Mouse (Mus musculus): Measurements from ENCODE around the gene Acot5. TPM values are rescaled to one million over a fixed set of nuclear protein-coding genes. Genes with fewer than 3 reads are reported as not detected.
"Not testable (repeated sequence)": the region's sequence is repeated elsewhere in the genome, so short reads cannot be mapped to it uniquely, and the experiment has no call there.

Acot5 gene
- polyA plus RNA-seq (2014; fragmentation: Nextera tagmentation; extraction: Ambion mirVana) = not detected in 2 replicates

GRCm38 (mm10) chr12:84068986-84069385 is at the start of gene Acot5:
Gene Acot5 (plus strand): TSS chr12:84069325.
- H3K27ac ChIP-seq (ENCODE audit: low read depth, low read length) = no peak within 1 kb of the TSS
- no peaks in the 10 kb centered on the region for H3K36me3 ChIP-seq (ENCODE audit: control insufficient read depth, insufficient read depth, low read length)
- peak within 1 kb of the TSS; percentile 61 for H3K4me2 ChIP-seq
- ATAC-seq (replicated peaks; ENCODE audit: low FRiP score) (no peak), DNase-seq (ENCODE audit: low spot score) (no peak)
- no peaks in the 10 kb centered on the region for H3K9me3 ChIP-seq (ENCODE audit: control insufficient read depth, low read length)
- H3K27me3 ChIP-seq (replicated peaks; ENCODE audit: control insufficient read depth, insufficient read depth, low read length) = peaks cover 40% of the 10 kb centered on the region
- no peak within 1 kb of the TSS for H3K9ac ChIP-seq (ENCODE audit: low read depth, low read length)
- peak within 1 kb of the TSS; percentile 40 for H3K4me3 ChIP-seq (ENCODE audit: low read depth, low read length)
- no peaks in the 10 kb centered on the region for H3K4me1 ChIP-seq (replicated peaks; ENCODE audit: control insufficient read depth, insufficient read depth, low read length)
- WGBS = 46% methylated on average over 9 of the region's 9 CpGs

GRCm38 (mm10) chr12:84020528-84020927 is 48.6 kb upstream of the Acot5 start:
- H3K4me1 ChIP-seq (replicated peaks; ENCODE audit: control insufficient read depth, insufficient read depth, low read length); H3K36me3 ChIP-seq (ENCODE audit: control insufficient read depth, insufficient read depth, low read length); H3K4me3 ChIP-seq (ENCODE audit: low read depth, low read length); H3K4me2 ChIP-seq; DNase-seq (ENCODE audit: low spot score); H3K9me3 ChIP-seq (ENCODE audit: control insufficient read depth, low read length); H3K9ac ChIP-seq (ENCODE audit: low read depth, low read length); H3K27ac ChIP-seq (ENCODE audit: low read depth, low read length); H3K27me3 ChIP-seq (replicated peaks; ENCODE audit: control insufficient read depth, insufficient read depth, low read length): not testable (repeated sequence)
- ATAC-seq (replicated peaks; ENCODE audit: low FRiP score) = peak; percentile 65
- 51% methylated on average over 7 of the region's 7 CpGs for WGBS

- H3K27me3 ChIP-seq (replicated peaks; ENCODE audit: control insufficient read depth, insufficient read depth, low read length); H3K27ac ChIP-seq (ENCODE audit: low read depth, low read length); H3K4me1 ChIP-seq (replicated peaks; ENCODE audit: control insufficient read depth, insufficient read depth, low read length); H3K9ac ChIP-seq (ENCODE audit: low read depth, low read length); H3K36me3 ChIP-seq (ENCODE audit: control insufficient read depth, insufficient read depth, low read length); H3K4me2 ChIP-seq; DNase-seq (ENCODE audit: low spot score); H3K9me3 ChIP-seq (ENCODE audit: control insufficient read depth, low read length); ATAC-seq (replicated peaks; ENCODE audit: low FRiP score); H3K4me3 ChIP-seq (ENCODE audit: low read depth, low read length): not testable (repeated sequence)
- WGBS = 91% methylated on average over 4 of the region's 4 CpGs
Observed at GRCm38 (mm10) chr12:84022266-84022665, 46.9 kb upstream of the Acot5 start.

- no peak overlapping the region for H3K4me2 ChIP-seq
- no peak overlapping the region for H3K27ac ChIP-seq (ENCODE audit: low read depth, low read length)
- no peaks in the 10 kb centered on the region for H3K9me3 ChIP-seq (ENCODE audit: control insufficient read depth, low read length)
- 72% methylated on average over 9 of the region's 9 CpGs for WGBS
- H3K9ac ChIP-seq (ENCODE audit: low read depth, low read length) = no peak overlapping the region
- no peak overlapping the region for H3K4me3 ChIP-seq (ENCODE audit: low read depth, low read length)
- no peaks in the 10 kb centered on the region for H3K36me3 ChIP-seq (ENCODE audit: control insufficient read depth, insufficient read depth, low read length)
- H3K4me1 ChIP-seq (replicated peaks; ENCODE audit: control insufficient read depth, insufficient read depth, low read length) = no peaks in the 10 kb centered on the region
- DNase-seq (ENCODE audit: low spot score) = no peak
- H3K27me3 ChIP-seq (replicated peaks; ENCODE audit: control insufficient read depth, insufficient read depth, low read length) = no peaks in the 10 kb centered on the region
- no peak for ATAC-seq (replicated peaks; ENCODE audit: low FRiP score)
Observed at GRCm38 (mm10) chr12:84023052-84023745, 45.9 kb upstream of the Acot5 start.

GRCm38 (mm10) chr12:84025888-84026287 is 43.2 kb upstream of the Acot5 start:
- no peak for ATAC-seq (replicated peaks; ENCODE audit: low FRiP score)
- WGBS = 83% methylated on average over 7 of the region's 7 CpGs
- H3K27ac ChIP-seq (ENCODE audit: low read depth, low read length) = no peak overlapping the region

GRCm38 (mm10) chr12:84028328-84028727 is 40.8 kb upstream of the Acot5 start:
- H3K27me3 ChIP-seq (replicated peaks; ENCODE audit: control insufficient read depth, insufficient read depth, low read length); H3K27ac ChIP-seq (ENCODE audit: low read depth, low read length); H3K9ac ChIP-seq (ENCODE audit: low read depth, low read length); H3K36me3 ChIP-seq (ENCODE audit: control insufficient read depth, insufficient read depth, low read length); DNase-seq (ENCODE audit: low spot score); H3K4me3 ChIP-seq (ENCODE audit: low read depth, low read length); ATAC-seq (replicated peaks; ENCODE audit: low FRiP score); H3K9me3 ChIP-seq (ENCODE audit: control insufficient read depth, low read length); H3K4me2 ChIP-seq; H3K4me1 ChIP-seq (replicated peaks; ENCODE audit: control insufficient read depth, insufficient read depth, low read length): not testable (repeated sequence)
- 67% methylated on average over 3 of the region's 3 CpGs for WGBS

More at GRCm38 (mm10) chr12:84025888-84026287, 43.2 kb upstream of the Acot5 start:
- Histone ChIP-seq H3K4me2 (no peak overlapping the region), H3K4me3 (ENCODE audit: low read depth, low read length) (no peak overlapping the region), H3K27me3 (replicated peaks; ENCODE audit: control insufficient read depth, insufficient read depth, low read length) (no peaks in the 10 kb centered on the region), H3K9ac (ENCODE audit: low read depth, low read length) (no peak overlapping the region), H3K36me3 (ENCODE audit: control insufficient read depth, insufficient read depth, low read length) (no peaks in the 10 kb centered on the region), H3K9me3 (ENCODE audit: control insufficient read depth, low read length) (no peaks in the 10 kb centered on the region), H3K4me1 (replicated peaks; ENCODE audit: control insufficient read depth, insufficient read depth, low read length) (no peaks in the 10 kb centered on the region)
- DNase-seq (ENCODE audit: low spot score) = no peak

- not testable (repeated sequence) for H3K4me1 ChIP-seq (replicated peaks; ENCODE audit: control insufficient read depth, insufficient read depth, low read length); H3K36me3 ChIP-seq (ENCODE audit: control insufficient read depth, insufficient read depth, low read length); H3K27ac ChIP-seq (ENCODE audit: low read depth, low read length); H3K27me3 ChIP-seq (replicated peaks; ENCODE audit: control insufficient read depth, insufficient read depth, low read length); H3K9ac ChIP-seq (ENCODE audit: low read depth, low read length); H3K4me3 ChIP-seq (ENCODE audit: low read depth, low read length); H3K9me3 ChIP-seq (ENCODE audit: control insufficient read depth, low read length); DNase-seq (ENCODE audit: low spot score); ATAC-seq (replicated peaks; ENCODE audit: low FRiP score); H3K4me2 ChIP-seq
- 94% methylated on average over 1 of the region's 1 CpGs for WGBS
Observed at GRCm38 (mm10) chr12:84029043-84029442, 40.1 kb upstream of the Acot5 start.

GRCm38 (mm10) chr12:84030659-84031332 is 38.3 kb upstream of the Acot5 start:
- H3K4me2 ChIP-seq = no peak overlapping the region
- 63% methylated on average over 4 of the region's 4 CpGs for WGBS
- H3K9me3 ChIP-seq (ENCODE audit: control insufficient read depth, low read length) = no peaks in the 10 kb centered on the region
- H3K4me1 ChIP-seq (replicated peaks; ENCODE audit: control insufficient read depth, insufficient read depth, low read length) = no peaks in the 10 kb centered on the region
- H3K4me3 ChIP-seq (ENCODE audit: low read depth, low read length) = no peak overlapping the region
- no peak overlapping the region for H3K9ac ChIP-seq (ENCODE audit: low read depth, low read length)
- ATAC-seq (replicated peaks; ENCODE audit: low FRiP score) (0 out of 2 replicates have a peak, but pooled peaks have one; percentile 36), DNase-seq (ENCODE audit: low spot score) (no peak)
- no peaks in the 10 kb centered on the region for H3K36me3 ChIP-seq (ENCODE audit: control insufficient read depth, insufficient read depth, low read length)
- no peak overlapping the region for H3K27ac ChIP-seq (ENCODE audit: low read depth, low read length)
- no peaks in the 10 kb centered on the region for H3K27me3 ChIP-seq (replicated peaks; ENCODE audit: control insufficient read depth, insufficient read depth, low read length)

GRCm38 (mm10) chr12:84032854-84033253 is 36.3 kb upstream of the Acot5 start:
- DNase-seq (ENCODE audit: low spot score) (no peak), ATAC-seq (replicated peaks; ENCODE audit: low FRiP score) (no peak)
- Histone ChIP-seq H3K4me2 (no peak overlapping the region), H3K4me1 (replicated peaks; ENCODE audit: control insufficient read depth, insufficient read depth, low read length) (no peaks in the 10 kb centered on the region), H3K4me3 (ENCODE audit: low read depth, low read length) (no peak overlapping the region), H3K9me3 (ENCODE audit: control insufficient read depth, low read length) (no peaks in the 10 kb centered on the region), H3K27ac (ENCODE audit: low read depth, low read length) (no peak overlapping the region), H3K36me3 (ENCODE audit: control insufficient read depth, insufficient read depth, low read length) (no peaks in the 10 kb centered on the region), H3K9ac (ENCODE audit: low read depth, low read length) (no peak overlapping the region), H3K27me3 (replicated peaks; ENCODE audit: control insufficient read depth, insufficient read depth, low read length) (no peaks in the 10 kb centered on the region; the same call in 1 of the 2 replicates)
- 75% methylated on average over 4 of the region's 4 CpGs for WGBS
